Mouse (Mus musculus) gastrocnemius, adult 8-10 months (tissue): ENCODE data around the gene Olfr1322. TPM values are rescaled to one million over a fixed set of nuclear protein-coding genes. Genes with fewer than 3 reads are reported as not detected.

Experiments
- DNase-seq, 2 experiments: peaks; one replicate each; pipeline ENCODE4 v3.0.0; 2022; ENCODE audit warnings: low spot score in 2 of 2
- total RNA-seq, 4 experiments: library from RNA; stranded (reverse); gene quantifications; 2 replicates each; pipeline ENCODE4 v1.2.4; 2022

Gene Olfr1322
- total RNA-seq = not detected

- no peak for DNase-seq
Measured at GRCm38 (mm10) chrX:49891383-49891782, at the start of gene Olfr1322. TSS of gene Olfr1322 (minus strand) at chrX:49891483.

GRCm38 (mm10) chrX:49877651-49878349, 13.5 kb downstream of the Olfr1322 start:
- no peak for DNase-seq

Other genes with a start within 250 kb of the Olfr1322 start
- not detected for gene Olfr1320, start 219.2 kb downstream of the Olfr1322 start, total RNA-seq
- gene Olfr1321, start 156.4 kb downstream of the Olfr1322 start, total RNA-seq = not detected
- gene Igsf1, start 93.7 kb downstream of the Olfr1322 start, total RNA-seq = 1 to 10 TPM in 1 of 4 experiments, under 1 TPM in 3; 0.56 to 1.1 (median 0.77) TPM
- gene Olfr1323, start 127.9 kb upstream of the Olfr1322 start, total RNA-seq = not detected